Mouse (Mus musculus) kidney, embryonic 14.5 days (tissue): Measurements from ENCODE around the gene Bola2. TPM values are rescaled to one million over a fixed set of nuclear protein-coding genes. Genes with fewer than 3 reads are reported as not detected.
A peak's percentile ranks its signal among the peaks of the same experiment; 100 is the strongest.

ENCODE experiments used
- ATAC-seq: fragments of 200-750 bp; cut with Nextera tagmentation; 2 replicates; pipeline ENCODE4 v1.8.0; 2017; ENCODE audit warnings: moderate number of reproducible peaks, mild to moderate bottlenecking, moderate TSS enrichment, moderate library complexity; ENCODE audit not compliant: low FRiP score, low TSS enrichment
- H3K27ac ChIP-seq: fragments of 300-500 bp; sonication (generic); 2 replicates; pipeline ENCODE4 v1.5.1; 2014; ENCODE audit warnings: low read depth, mild to moderate bottlenecking, low read length, moderate library complexity, mixed read lengths
- H3K27me3 ChIP-seq: fragments of 300-500 bp; sonication (generic); 2 replicates; pipeline ENCODE4 v1.6.1; 2014; ENCODE audit warnings: mild to moderate bottlenecking, low read length; ENCODE audit not compliant: control insufficient read depth, insufficient read depth
- H3K36me3 ChIP-seq: fragments of 300-500 bp; sonication (generic); 2 replicates; pipeline ENCODE4 v1.6.1; 2014; ENCODE audit warnings: low read length, mixed read lengths; ENCODE audit not compliant: control insufficient read depth, insufficient read depth
- H3K4me1 ChIP-seq: fragments of 300-500 bp; sonication (generic); 2 replicates; pipeline ENCODE4 v1.6.1; 2014; ENCODE audit warnings: low read length, mixed read lengths; ENCODE audit not compliant: control insufficient read depth, insufficient read depth
- H3K4me2 ChIP-seq: fragments of 300-500 bp; sonication (generic); replicated peaks from 2 replicates; pipeline ENCODE4 v1.6.1; 2014; ENCODE audit warnings: low read depth, mild to moderate bottlenecking, low read length
- H3K4me3 ChIP-seq: fragments of 300-500 bp; sonication (generic); 2 replicates; pipeline ENCODE4 v1.5.1; 2014; ENCODE audit warnings: mild to moderate bottlenecking, low read length
- H3K9ac ChIP-seq: fragments of 300-500 bp; sonication (generic); 2 replicates; pipeline ENCODE4 v1.6.1; 2014; ENCODE audit warnings: low read depth, mild to moderate bottlenecking, low read length, moderate library complexity
- H3K9me3 ChIP-seq: fragments of 300-500 bp; sonication (generic); 2 replicates; pipeline ENCODE4 v1.6.1; 2016; ENCODE audit warnings: low read length; ENCODE audit not compliant: control insufficient read depth
- WGBS: fragments of 180-500 bp; shearing (Covaris S2); extraction: QIAGEN DNeasy Blood & Tissue Kit; methylation state at CpG from one replicate; pipeline ENCODE4 v1.1.7; 2014; 5-methylcytosine and 5-hydroxymethylcytosine counted together
- polyA plus RNA-seq: library from polyadenylated mRNA; unstranded; fragments of >200 nt; fragmentation: Nextera tagmentation; extraction: Ambion mirVana; gene quantifications from 2 replicates; pipeline ENCODE4 v1.2.1, GENCODE M21; 2014

The Bola2 gene
- polyA plus RNA-seq, 1 experiment from 2014 or later, result 145 TPM

DNA sequence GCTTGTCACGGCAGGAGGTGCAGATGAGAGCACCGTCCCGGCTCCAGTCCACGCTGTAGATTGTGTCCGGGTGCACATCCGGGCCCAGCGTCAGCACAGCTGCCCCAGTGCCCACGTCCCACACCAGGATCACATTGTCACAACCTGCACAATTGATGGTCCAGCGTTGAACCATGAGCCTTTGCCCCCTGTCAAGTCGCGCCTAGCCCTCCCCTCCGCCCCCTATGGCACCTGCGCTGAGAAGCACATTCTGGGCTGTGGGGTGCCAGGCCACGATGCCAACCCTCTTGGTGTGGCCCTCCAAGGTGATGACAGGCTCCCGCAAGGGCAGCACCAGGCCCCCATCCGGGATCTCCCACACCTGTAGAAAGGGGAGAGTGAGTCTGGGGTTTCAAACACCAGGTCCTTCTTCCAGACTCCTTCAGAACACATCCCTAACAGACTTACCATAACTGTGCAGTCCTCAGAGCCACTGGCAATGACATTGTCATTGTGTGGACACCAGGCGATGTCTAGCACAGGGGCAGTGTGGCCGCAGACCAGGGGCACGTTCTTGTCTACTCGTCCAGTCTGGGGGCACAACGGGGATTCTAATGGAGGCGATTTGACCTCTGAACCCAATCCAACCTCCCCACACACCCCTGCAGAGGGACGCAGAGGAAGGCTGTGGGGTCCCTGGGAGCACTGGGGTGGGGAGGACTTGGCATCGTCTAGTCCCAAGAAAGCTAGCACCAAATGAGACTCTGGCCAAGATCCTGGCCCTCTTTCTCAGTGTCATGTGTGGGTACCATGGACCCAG is 6.6 kb downstream of the Bola2 start:
- Histone ChIP-seq H3K4me3 (no peak overlapping the region), H3K27me3 (peaks cover 17% of the 10 kb centered on the region), H3K36me3 (0 out of 2 replicates have a peak, but pooled peaks cover 2% of the 10 kb centered on the region), H3K9me3 (no peaks in the 10 kb centered on the region), H3K4me2 (peak overlapping the region; percentile 22; the same call in 1 of the 2 replicates), H3K27ac (no peak overlapping the region), H3K9ac (no peak overlapping the region), H3K4me1 (peaks cover 17% of the 10 kb centered on the region)
- WGBS, result 62% methylated on average over 24 of the region's 24 CpGs
- ATAC-seq, result 0 out of 2 replicates have a peak, but pooled peaks have one; percentile 2

DNA sequence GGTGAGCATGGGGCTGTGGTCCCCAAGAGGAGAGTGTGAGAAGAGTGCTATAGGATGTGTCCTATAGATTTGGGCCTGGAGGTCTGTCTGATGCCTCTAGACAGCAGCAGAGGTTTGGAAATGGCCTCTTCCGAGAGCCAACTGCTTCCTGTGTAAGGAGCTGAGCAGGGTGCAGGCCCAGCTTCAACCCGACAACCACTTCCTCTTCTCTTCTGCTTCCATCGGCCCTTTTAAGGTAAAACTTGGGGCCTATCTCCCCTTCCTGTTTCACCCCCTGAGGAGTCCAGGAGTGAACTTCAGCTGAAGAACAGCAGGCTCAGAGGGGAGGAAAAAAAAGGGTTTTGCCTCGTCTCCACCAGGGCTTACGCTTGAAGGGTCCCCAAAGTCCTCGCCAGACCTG is 7.2 kb downstream of the Bola2 start:
- H3K36me3 ChIP-seq, result 0 out of 2 replicates have a peak, but pooled peaks cover 2% of the 10 kb centered on the region
- no peak for ATAC-seq
- H3K4me1 ChIP-seq, result peaks cover 12% of the 10 kb centered on the region
- H3K9me3 ChIP-seq, result no peaks in the 10 kb centered on the region
- no peak overlapping the region for H3K4me2 ChIP-seq
- H3K27ac ChIP-seq, result no peak overlapping the region
- 81% methylated on average over 6 of the region's 6 CpGs for WGBS
- H3K9ac ChIP-seq, result no peak overlapping the region
- no peak overlapping the region for H3K4me3 ChIP-seq
- peaks cover 17% of the 10 kb centered on the region for H3K27me3 ChIP-seq

DNA sequence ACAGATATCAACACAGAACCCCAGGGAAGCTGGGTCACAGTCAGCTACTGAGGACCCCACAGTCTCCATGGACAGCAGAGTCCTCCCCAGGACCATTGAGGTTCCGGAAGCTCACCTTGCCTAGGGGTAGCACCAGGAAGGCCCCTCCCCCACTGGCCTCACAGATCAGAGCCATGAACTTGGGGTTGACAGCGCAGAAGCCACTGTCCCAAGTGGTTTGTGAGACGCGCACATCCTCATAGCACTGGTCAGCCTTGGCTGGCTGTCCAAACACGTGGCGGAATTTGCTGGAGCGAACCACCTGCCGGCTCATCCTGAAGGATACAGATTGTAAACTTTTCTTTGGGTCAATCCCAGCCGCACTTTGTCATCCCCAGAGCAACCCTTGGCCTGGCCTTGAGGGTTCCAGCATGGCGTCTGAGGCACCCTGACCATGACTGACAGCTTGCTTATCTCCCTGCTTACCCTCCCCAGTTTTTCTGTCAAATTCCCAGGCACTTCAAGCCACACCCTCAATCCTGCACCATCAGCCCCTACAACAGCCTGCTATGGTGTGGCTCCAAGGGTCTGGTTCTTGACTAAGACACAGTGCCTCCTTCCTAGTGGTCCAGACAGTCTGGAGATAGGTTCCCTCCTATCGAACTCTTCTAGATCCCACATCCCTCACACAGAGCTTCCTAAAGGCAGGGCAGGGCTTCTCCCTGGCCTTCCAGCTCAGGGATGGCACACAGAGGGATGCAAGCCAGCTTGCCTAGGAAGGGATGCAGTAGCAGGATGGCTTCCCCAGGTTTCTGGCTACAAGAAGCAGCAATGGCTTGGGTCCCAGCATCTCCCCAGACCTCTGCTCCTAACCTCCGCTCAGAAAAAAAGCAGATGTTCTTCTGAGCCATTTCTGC is 7.9 kb downstream of the Bola2 start:
- Histone ChIP-seq H3K4me3 (no peak overlapping the region), H3K9me3 (no peaks in the 10 kb centered on the region), H3K4me1 (peaks cover 12% of the 10 kb centered on the region), H3K27me3 (peaks cover 17% of the 10 kb centered on the region), H3K9ac (no peak overlapping the region), H3K27ac (no peak overlapping the region), H3K4me2 (no peak overlapping the region), H3K36me3 (0 out of 2 replicates have a peak, but pooled peaks cover 2% of the 10 kb centered on the region)
- ATAC-seq, result no peak
- WGBS, result 75% methylated on average over 12 of the region's 12 CpGs

DNA sequence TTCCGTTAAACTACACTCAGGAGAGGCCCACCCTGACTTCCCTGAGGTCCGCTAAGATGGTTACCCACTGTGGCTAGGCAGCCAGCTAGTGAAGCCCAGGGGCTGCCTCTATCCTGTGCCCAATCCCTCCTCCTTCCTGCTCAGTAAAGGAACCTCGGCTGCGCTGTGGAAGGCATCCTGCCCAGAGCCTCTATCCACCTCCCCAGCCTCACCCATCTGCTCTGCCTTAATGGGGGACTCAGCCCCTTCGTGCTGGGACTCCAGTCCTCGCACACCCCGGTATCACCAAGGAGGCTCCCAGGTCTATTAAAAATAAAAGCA is 8.5 kb downstream of the Bola2 start:
- WGBS, result 12% methylated on average over 7 of the region's 7 CpGs
- Histone ChIP-seq H3K27me3 (peaks cover 17% of the 10 kb centered on the region), H3K4me2 (peak overlapping the region; percentile 90), H3K27ac (no peak overlapping the region), H3K4me1 (peaks cover 12% of the 10 kb centered on the region), H3K9ac (peak overlapping the region; percentile 7; the same call in 1 of the 2 replicates), H3K4me3 (peak overlapping the region; percentile 42; the same call in 1 of the 2 replicates), H3K9me3 (no peaks in the 10 kb centered on the region), H3K36me3 (0 out of 2 replicates have a peak, but pooled peaks cover 2% of the 10 kb centered on the region)
- ATAC-seq, result no peak

DNA sequence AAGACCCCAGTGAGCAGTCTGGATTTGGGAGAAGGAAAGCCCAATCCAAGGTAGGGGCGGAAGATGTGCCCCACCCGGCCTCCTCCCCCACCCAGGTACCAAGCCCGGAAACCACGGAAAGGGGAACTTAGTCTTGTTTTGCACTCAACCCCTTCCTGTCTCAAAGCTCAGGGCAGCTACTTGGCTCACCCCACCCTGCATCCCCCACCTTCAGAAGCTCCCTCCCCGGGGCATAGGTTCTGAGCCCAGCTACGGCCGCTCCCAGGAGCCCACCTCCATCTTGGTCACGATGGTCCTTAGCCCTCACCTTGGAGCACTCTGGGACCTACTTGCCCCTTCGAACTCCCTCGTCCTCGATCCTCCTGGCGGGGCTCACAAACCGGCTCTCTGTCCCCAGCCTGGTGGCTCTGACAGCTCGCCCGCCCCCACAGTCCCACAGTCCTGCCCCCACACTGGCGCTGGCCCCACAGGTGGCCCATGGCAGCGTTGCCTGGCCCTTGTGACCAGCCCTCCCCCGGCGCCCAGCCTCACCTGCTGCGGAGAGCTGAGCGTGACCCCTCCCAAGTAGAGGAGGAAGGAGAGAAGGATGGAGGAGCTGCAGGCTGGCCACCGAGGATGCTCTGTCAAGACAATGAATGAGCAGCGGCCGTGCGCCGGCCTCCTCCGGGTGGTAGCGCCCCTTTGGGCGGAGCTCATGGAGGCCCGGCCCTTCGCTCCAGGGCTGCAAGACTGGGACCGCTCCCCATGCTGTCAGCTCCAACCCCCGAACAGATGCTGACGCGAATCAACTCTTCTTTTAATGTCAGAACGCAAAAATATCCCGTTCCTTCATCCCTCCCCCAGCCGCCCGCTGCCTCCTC is 9.2 kb downstream of the Bola2 start:
- H3K9me3 ChIP-seq, result peaks cover 3% of the 10 kb centered on the region; the same call in 1 of the 2 replicates
- WGBS, result under 1% methylated on average over 39 of the region's 39 CpGs

DNA sequence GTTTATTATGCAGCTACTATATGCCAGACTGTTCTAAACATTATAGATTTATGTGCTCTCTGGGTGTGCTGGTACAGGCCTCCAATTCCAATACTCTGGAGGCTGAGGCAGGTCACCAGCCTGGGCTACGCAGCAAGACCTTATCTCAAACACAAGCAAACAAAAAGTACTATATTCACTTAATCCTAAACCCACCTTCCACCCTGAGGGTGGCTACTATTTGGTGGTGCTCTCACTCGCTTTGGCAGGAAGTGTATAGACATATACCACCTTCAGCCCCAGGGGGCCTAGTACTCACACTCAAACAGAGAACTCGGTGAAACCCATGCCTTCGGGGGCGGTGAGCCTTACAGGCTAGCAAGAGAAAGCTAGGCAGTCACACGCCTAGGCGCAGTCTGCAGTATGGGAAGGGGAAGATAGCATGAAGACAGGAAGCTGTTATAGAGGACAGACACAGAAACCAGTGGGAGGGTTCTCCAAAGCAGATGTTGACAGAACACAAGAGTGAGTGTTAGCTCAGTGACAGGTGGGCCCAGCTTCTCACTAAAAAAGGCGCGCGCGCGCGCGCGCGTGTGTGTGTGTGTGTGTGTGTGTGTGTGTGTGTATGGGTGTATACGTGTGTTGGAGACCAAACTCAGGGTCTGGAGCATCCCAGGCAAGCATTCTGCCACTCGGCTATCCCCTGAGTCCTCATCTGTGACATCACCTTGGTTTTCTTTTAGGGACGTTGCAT is 12.4 kb downstream of the Bola2 start, which contains the start of gene Coro1a:
Gene Coro1a, minus strand, starts transcription at position 346 of the 733 bp plus-strand sequence.
- 87% methylated on average over 19 of the region's 19 CpGs for WGBS
- no peak within 1 kb of the TSS for H3K27ac ChIP-seq
- no peak for ATAC-seq

More for the DNA sequence above, 9.2 kb downstream of the Bola2 start:
- peaks cover 12% of the 10 kb centered on the region for H3K4me1 ChIP-seq
- peak overlapping the region; percentile 90 for H3K4me2 ChIP-seq
- no peak overlapping the region for H3K27ac ChIP-seq
- ATAC-seq, result peak; percentile 38; the same call in 1 of the 2 replicates
- peak overlapping the region; percentile 42 for H3K4me3 ChIP-seq
- H3K36me3 ChIP-seq, result 0 out of 2 replicates have a peak, but pooled peaks cover 2% of the 10 kb centered on the region
- peaks cover 17% of the 10 kb centered on the region for H3K27me3 ChIP-seq
- H3K9ac ChIP-seq, result peak overlapping the region; percentile 7; the same call in 1 of the 2 replicates

DNA sequence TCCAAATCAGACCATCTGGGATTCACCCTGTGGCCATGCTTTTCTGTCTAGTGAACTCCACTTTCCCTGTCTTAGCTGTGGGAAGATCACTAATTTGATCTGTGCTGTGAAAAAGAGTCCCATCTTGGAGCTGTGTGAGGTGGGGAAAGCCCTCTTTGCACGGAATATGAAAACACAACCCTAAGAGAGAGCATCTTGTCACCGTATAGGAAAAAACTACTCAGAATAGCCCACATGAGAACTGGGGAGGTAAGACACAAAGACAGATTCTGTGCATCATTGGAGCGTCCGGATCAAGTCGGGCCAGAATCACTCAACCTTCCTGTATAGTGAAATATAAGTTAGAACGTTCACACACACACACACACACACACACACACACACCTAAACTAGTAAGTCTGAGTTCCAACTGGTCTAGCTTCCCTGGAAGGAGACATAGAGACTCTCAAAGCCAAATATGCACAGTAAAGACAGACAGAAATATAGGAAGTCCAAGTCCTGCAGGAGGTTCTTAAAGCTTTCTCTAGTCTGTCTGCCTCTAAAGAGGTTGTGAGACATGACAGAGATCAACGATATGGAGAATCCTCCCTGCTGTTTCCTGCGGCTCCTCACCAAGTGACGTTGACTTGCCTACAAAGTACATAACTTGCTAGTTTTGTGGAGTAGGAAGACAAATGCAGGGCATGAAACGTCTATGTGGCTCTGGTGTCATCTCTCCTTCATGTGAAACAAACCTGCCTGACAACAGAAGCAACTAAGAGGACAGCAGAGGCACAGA is 13.2 kb downstream of the Bola2 start:
- ATAC-seq, result no peak
- Histone ChIP-seq H3K4me1 (peaks cover 7% of the 10 kb centered on the region; the same call in 1 of the 2 replicates), H3K27ac (no peak overlapping the region), H3K9me3 (peaks cover 3% of the 10 kb centered on the region; the same call in 1 of the 2 replicates), H3K9ac (no peak overlapping the region), H3K4me2 (no peak overlapping the region), H3K4me3 (no peak overlapping the region), H3K27me3 (peaks cover 14% of the 10 kb centered on the region), H3K36me3 (no peaks in the 10 kb centered on the region)
- 88% methylated on average over 10 of the region's 10 CpGs for WGBS

More for the DNA sequence above, 12.4 kb downstream of the Bola2 start, which contains the start of gene Coro1a:
- no peak within 1 kb of the TSS for H3K9ac ChIP-seq
- peaks cover 7% of the 10 kb centered on the region; the same call in 1 of the 2 replicates for H3K4me1 ChIP-seq
- peaks cover 3% of the 10 kb centered on the region; the same call in 1 of the 2 replicates for H3K9me3 ChIP-seq
- H3K27me3 ChIP-seq, result peaks cover 17% of the 10 kb centered on the region
- no peak within 1 kb of the TSS for H3K4me2 ChIP-seq
- H3K36me3 ChIP-seq, result no peaks in the 10 kb centered on the region
- H3K4me3 ChIP-seq, result no peak within 1 kb of the TSS
